Mouse (Mus musculus): ENCODE measurements around the gene Olfr166.
"Not testable (repeated sequence)": the region's sequence is repeated elsewhere in the genome, so short reads cannot be mapped to it uniquely, and the experiment has no call there.

Gene Olfr166

DNA sequence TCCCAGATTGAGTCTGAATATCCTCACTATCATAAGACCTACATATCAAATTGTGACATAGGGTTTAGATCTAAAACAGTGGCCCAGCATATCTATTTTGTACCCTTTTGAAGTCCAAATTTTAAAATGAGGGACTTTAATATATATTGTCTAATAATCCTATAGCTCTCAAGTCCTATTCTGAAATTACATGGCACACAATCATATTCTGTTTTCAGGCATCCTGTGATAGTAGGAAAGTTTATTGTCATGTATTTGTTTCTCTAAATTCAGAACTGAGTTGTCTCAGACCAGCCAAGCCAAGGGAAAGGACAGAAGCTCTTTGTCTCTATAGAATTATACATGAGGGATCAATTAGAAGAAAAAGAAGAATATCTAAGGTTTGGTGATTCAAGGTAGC, at the start of gene Olfr166:
Gene Olfr166, plus strand, starts transcription at position 301 of the 400 bp plus-strand sequence.
- no peak for DNase-seq (ENCODE audit: low spot score)

DNA sequence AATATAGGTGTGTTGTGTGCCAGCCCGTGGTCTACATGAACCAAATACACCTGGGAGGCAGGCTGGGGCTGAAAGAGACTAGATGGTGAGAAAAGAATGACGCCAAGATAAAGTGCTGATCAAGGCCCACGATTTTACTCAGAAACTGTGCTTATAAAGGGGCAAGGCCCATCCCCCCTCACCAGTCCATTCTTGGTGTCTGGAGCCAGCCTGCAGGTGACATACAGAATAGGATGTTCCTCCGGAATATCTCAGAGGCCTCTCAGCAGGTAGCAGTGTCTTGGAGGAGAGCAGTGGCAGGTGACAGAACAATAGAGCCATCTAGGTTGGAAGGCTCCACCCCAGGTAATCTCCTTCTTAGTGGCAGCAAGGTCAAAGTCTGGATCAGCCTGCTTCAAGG, 24.8 kb upstream of the Olfr166 start:
- DNase-seq (ENCODE audit: low spot score) = not testable (repeated sequence)

DNA sequence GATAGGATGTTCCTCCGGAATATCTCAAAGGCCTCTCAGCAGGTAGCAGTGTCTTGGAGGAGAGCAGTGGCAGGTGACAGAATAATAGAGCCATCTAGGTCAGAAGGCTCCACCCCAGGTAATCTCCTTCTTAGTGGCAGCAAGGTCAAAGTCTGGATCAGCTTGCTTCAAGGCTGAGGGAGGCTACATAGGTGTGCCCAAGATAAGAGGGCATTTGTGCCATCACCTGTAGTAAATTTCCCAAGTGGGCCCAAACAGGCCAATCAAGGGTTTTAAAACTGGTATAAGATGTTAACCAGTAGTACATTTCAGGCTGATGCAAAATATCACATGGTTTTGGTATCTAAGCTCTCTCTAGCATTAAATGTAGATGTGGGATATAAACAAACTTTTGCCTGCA, 19.1 kb upstream of the Olfr166 start:
- DNase-seq (ENCODE audit: low spot score) = no peak

DNA sequence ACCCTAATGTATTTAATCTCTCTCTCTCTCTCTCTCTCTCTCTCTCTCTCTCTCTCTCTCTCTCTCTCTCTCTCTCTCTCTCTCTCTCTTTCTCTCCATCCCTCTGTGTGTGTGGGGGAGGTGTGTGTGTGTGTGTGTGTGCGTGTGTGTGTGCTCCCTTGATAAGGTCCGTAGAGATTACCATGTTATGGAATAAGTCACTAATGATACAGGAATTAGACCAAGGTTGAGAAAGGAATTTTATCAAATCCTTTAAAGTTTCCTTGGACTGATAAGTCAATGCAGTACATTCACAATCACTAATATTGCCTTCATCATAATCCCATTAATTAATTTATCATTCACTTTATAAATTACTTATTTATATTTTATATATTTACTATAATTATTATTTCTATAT, 38.7 kb downstream of the Olfr166 start, which contains the start of gene Olfr167:
Gene Olfr167, minus strand, starts transcription at position 101 of the 400 bp plus-strand sequence.
- no peak for DNase-seq (ENCODE audit: low spot score)

DNA sequence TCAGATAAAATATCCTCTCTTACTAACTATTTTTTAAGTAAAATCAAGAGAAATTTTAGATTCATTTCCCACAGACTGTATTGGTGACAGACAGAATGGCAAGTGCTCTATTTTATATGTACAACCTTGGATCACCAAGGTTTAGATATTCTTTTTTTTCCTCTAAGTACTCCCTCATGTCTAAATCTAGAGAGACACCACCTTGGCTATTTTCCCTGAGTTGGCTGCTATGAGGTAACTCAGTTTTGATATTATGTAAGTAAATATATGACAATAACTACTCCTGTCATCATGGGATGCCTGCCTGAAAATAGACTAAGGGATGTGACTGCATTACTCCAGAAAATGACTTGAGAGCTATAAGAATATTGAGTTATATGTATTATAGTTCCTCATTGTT, 52.0 kb downstream of the Olfr166 start, which contains the start of gene Olfr168:
Gene Olfr168, minus strand, starts transcription at position 101 of the 400 bp plus-strand sequence.
- DNase-seq (ENCODE audit: low spot score) = no peak
